Mouse (Mus musculus): ENCODE data around the gene Spink2.

DNA sequence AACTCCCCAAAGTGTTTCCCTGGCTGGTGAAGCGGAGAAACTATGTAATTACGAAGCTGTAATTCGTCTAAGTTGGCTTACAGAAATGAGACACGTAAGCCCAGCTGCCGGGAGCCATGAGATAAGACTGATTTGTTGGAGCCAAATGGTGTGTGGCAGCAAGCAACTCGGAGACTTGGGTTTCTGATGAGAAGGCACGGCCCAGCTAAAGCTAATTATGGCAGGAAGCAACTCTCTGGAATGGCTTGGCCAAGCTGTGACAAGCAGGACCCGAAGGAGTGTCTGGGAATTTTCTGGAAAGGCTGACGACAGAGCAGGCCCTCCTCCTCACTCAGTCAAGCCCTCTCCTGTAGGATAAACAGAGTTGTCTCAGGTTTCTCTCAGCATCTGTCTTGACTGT lies 33.3 kb downstream of the Spink2 start:
- TF ChIP-seq POLR2A (IDR thresholded peaks at IDR 0.05; ENCODE audit: borderline replicate concordance, extremely low read depth, insufficient read depth, insufficient read length, poor library complexity, severe bottlenecking) (no peak), CTCF (IDR thresholded peaks at IDR 0.05; ENCODE audit: borderline replicate concordance, extremely low read depth, insufficient read depth, insufficient read length) (no peak)
